Mouse (Mus musculus) right cerebral cortex, adult 2 months (tissue): ENCODE data around the gene Myadm.

Experiments
- DNase-seq, 2 experiments: peaks; one replicate each; pipeline ENCODE4 v3.0.0; 2021 to 2022; ENCODE audit warnings: low spot score in 2 of 2

Myadm gene

GRCm38 (mm10) chr7:3317704-3318103, 28.8 kb downstream of the Myadm start:
- DNase-seq = no peak

GRCm38 (mm10) chr7:3320856-3321255, 32.0 kb downstream of the Myadm start:
- no peak for DNase-seq

GRCm38 (mm10) chr7:3323826-3324225, 34.9 kb downstream of the Myadm start:
- DNase-seq = no peak

- no peak for DNase-seq
Observed at GRCm38 (mm10) chr7:3327961-3328360, 39.1 kb downstream of the Myadm start.

- DNase-seq = peak; percentile 86 to 89
Observed at GRCm38 (mm10) chr7:3329776-3330546, 41.1 kb downstream of the Myadm start.

GRCm38 (mm10) chr7:3331171-3331570, 42.3 kb downstream of the Myadm start:
- no peak for DNase-seq

- DNase-seq = peak; percentile 85 to 89
Observed at GRCm38 (mm10) chr7:3331581-3332223, 42.8 kb downstream of the Myadm start.

GRCm38 (mm10) chr7:3332224-3332615, 43.3 kb downstream of the Myadm start:
- DNase-seq = no peak

GRCm38 (mm10) chr7:3332619-3333521, 44.0 kb downstream of the Myadm start, which contains the start of gene Cacng7:
Gene Cacng7, plus strand, starts transcription at chr7:3332955.
- peak; percentile 48 to 62 for DNase-seq

- no peak for DNase-seq
Observed at GRCm38 (mm10) chr7:3333542-3333941, 44.7 kb downstream of the Myadm start.

GRCm38 (mm10) chr7:3336412-3336811, 47.5 kb downstream of the Myadm start:
- no peak for DNase-seq

- DNase-seq = no peak
Observed at GRCm38 (mm10) chr7:3338286-3338935, 49.5 kb downstream of the Myadm start.

GRCm38 (mm10) chr7:3339010-3339409, 50.1 kb downstream of the Myadm start:
- DNase-seq = no peak

GRCm38 (mm10) chr7:3343861-3344260, 55.0 kb downstream of the Myadm start:
- no peak for DNase-seq

- no peak for DNase-seq
Observed at GRCm38 (mm10) chr7:3345301-3345700, 56.4 kb downstream of the Myadm start.

- no peak for DNase-seq
Observed at GRCm38 (mm10) chr7:3347366-3348287, 58.7 kb downstream of the Myadm start.

- DNase-seq = no peak
Observed at GRCm38 (mm10) chr7:3348326-3348725, 59.4 kb downstream of the Myadm start.

GRCm38 (mm10) chr7:3349775-3350174, 60.9 kb downstream of the Myadm start:
- DNase-seq = no peak
